Mouse (Mus musculus): ENCODE measurements at regions not wholly inside any gene's neighbourhood (a gene's known extent, or its start where the extent isn't known, plus 50 kb on each side); places are given as distances from the start of the nearest gene placed in this dataset.

GRCm38 (mm10) chr13:44227706-44228459 is 443.3 kb downstream of the Cd83 start:
- no peak overlapping the region for H3K4me3 ChIP-seq (ENCODE audit: insufficient read depth, low read length)
- H3K4me1 ChIP-seq (ENCODE audit: control insufficient read depth, insufficient read depth, low read length) = peaks cover 16% of the 10 kb centered on the region; the same call in 1 of the 2 replicates
- no peak for TF ChIP-seq POLR2A (IDR thresholded peaks at IDR 0.05; ENCODE audit: extremely low read depth, insufficient read depth, low read length)
- TF ChIP-seq CTCF (IDR thresholded peaks at IDR 0.05; ENCODE audit: extremely low read depth, insufficient read depth, low read length) = no peak
- H3K27ac ChIP-seq (ENCODE audit: insufficient read depth, low read length) = no peak overlapping the region

DNA sequence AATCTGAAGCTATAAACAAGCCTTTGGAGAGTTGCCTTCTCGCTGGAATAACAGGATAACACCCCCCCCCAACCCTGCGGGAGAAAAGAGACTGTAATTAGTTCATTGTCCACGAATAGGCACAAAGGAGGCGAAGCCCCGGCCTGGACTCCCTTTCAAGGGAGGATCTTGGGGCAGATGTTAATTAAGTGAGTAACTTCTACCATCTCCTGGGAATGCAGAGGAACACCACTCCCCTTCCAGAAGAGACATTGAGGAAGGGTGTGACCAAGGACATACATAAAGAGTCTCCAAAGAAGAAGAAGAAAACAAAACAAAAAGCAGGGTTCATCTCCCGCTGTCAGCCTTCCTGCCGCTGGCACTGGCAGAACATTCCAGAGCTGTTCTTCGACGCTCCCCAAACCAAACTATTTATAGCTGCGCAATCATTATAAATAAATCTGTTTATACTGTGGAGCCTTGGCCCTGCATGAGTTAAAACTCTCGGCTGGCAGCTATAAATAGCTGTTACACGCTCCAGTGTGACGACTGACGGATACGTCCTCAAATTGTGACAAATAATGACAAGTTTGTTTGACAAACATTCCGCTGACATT is 444.1 kb downstream of the Cd83 start:
- H3K4me3 ChIP-seq (ENCODE audit: insufficient read depth, low read length) = no peak overlapping the region
- 0 out of 2 replicates have a peak overlapping the region, but pooled peaks have one; percentile 73 for H3K27ac ChIP-seq (ENCODE audit: insufficient read depth, low read length)

GRCm38 (mm10) chr13:44229136-44229611 is 444.6 kb downstream of the Cd83 start:
- TF ChIP-seq POLR2A (IDR thresholded peaks at IDR 0.05; ENCODE audit: extremely low read depth, insufficient read depth, low read length) = no peak
- TF ChIP-seq CTCF (IDR thresholded peaks at IDR 0.05; ENCODE audit: extremely low read depth, insufficient read depth, low read length) = no peak
- H3K4me1 ChIP-seq (ENCODE audit: control insufficient read depth, insufficient read depth, low read length) = peaks cover 16% of the 10 kb centered on the region; the same call in 1 of the 2 replicates
- no peak overlapping the region for H3K4me3 ChIP-seq (ENCODE audit: insufficient read depth, low read length)
- H3K27ac ChIP-seq (ENCODE audit: insufficient read depth, low read length) = peak overlapping the region; percentile 73

More for the DNA sequence above, 444.1 kb downstream of the Cd83 start:
- peaks cover 16% of the 10 kb centered on the region; the same call in 1 of the 2 replicates for H3K4me1 ChIP-seq (ENCODE audit: control insufficient read depth, insufficient read depth, low read length)
- TF ChIP-seq POLR2A (IDR thresholded peaks at IDR 0.05; ENCODE audit: extremely low read depth, insufficient read depth, low read length) = no peak
- TF ChIP-seq CTCF (IDR thresholded peaks at IDR 0.05; ENCODE audit: extremely low read depth, insufficient read depth, low read length) = no peak

DNA sequence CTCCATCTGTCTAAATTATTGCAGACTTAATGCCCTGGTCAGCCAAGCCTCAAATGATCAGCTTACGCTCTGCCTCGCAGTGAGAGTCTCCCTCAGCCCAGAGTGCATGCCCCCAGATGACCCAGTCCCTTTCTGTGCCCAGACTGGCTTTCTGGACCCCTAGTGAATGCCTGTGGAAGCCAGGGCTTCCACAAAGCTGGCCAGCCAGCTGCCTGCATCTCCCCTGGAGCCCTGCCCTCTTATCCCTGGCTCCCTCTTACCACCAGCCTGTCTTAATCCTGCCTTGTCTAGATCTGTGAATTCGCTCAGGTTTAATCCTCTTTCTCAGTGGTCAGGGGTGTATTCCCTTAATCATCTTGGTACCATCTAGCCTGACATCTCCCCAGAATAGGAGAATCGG is 446.8 kb downstream of the Cd83 start:
- Histone ChIP-seq H3K4me1 (ENCODE audit: control insufficient read depth, insufficient read depth, low read length) (peaks cover 20% of the 10 kb centered on the region), H3K27ac (ENCODE audit: insufficient read depth, low read length) (peak overlapping the region; percentile 69; the same call in 1 of the 2 replicates), H3K4me3 (ENCODE audit: insufficient read depth, low read length) (no peak overlapping the region)
- TF ChIP-seq CTCF (IDR thresholded peaks at IDR 0.05; ENCODE audit: extremely low read depth, insufficient read depth, low read length) = no peak

DNA sequence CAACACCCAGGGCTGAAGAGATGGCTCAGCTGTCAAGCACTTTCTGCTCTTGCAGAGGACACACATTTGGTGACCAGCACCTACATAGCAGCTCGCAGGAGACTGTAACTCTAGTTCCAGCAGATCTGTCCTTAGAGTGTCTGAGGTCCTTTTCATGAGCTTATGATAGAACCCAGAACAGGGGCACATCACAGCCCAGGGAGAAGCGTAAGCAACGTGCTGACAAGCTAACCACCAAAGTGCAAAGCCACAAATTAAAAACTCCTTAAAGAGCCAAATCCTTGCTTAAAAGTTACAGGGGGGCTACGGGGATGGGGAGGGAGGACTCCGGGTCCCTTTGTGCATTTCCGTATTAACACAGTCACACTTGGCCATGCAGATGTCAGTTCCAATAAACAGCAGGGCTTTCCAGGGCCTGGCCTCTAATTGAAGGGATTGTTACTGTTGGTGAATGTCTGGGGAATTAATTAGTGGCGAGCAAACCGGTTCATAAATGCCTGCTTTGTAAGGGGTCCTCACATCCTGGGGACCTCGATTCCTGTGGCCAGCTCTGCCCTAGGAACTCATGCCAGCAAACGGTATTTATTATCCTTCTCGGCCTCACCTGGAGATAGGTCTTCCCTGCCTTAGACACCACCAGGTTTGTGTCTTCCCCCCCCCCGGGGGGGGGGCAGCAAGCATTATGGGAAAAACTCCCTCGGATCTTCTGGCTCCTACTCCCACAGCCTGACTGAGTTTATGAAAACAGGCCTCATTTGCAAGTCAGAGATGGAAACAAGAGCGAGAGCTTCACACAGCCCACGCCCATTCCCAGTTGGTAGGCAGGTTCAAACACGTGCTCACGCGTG is 447.5 kb downstream of the Cd83 start:
- TF ChIP-seq POLR2A (IDR thresholded peaks at IDR 0.05; ENCODE audit: extremely low read depth, insufficient read depth, low read length) = no peak
- no peak for TF ChIP-seq CTCF (IDR thresholded peaks at IDR 0.05; ENCODE audit: extremely low read depth, insufficient read depth, low read length)
- no peak overlapping the region for H3K4me3 ChIP-seq (ENCODE audit: insufficient read depth, low read length)
- H3K4me1 ChIP-seq (ENCODE audit: control insufficient read depth, insufficient read depth, low read length) = peaks cover 20% of the 10 kb centered on the region
- peak overlapping the region; percentile 69 for H3K27ac ChIP-seq (ENCODE audit: insufficient read depth, low read length)

GRCm38 (mm10) chr13:44232716-44233051 is 448.1 kb downstream of the Cd83 start:
- Histone ChIP-seq H3K4me3 (ENCODE audit: insufficient read depth, low read length) (no peak overlapping the region), H3K27ac (ENCODE audit: insufficient read depth, low read length) (no peak overlapping the region)

DNA sequence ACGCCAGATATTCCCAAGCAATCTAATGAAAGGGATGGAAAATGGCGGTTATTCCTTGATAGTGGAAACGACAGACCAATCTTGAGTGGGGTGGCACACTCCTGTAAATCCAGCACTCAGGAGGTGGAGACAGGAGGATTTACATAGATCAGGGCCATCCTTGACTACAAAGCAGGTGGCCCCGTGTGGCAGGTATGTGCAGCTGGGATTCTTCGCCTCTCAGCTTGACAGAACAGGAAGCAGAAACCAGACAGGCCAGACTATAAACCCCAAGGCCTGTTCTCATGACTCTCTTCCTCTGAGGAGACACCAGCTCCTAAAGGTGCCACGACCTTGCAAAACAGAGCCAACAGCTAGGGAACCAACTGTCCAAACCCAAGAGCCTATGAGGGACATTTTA is 449.7 kb downstream of the Cd83 start:
- TF ChIP-seq POLR2A (IDR thresholded peaks at IDR 0.05; ENCODE audit: extremely low read depth, insufficient read depth, low read length) = no peak
- TF ChIP-seq CTCF (IDR thresholded peaks at IDR 0.05; ENCODE audit: extremely low read depth, insufficient read depth, low read length) = no peak
- Histone ChIP-seq H3K4me3 (ENCODE audit: insufficient read depth, low read length) (no peak overlapping the region), H3K4me1 (ENCODE audit: control insufficient read depth, insufficient read depth, low read length) (peaks cover 14% of the 10 kb centered on the region), H3K27ac (ENCODE audit: insufficient read depth, low read length) (no peak overlapping the region)

More at GRCm38 (mm10) chr13:44232716-44233051, 448.1 kb downstream of the Cd83 start:
- peaks cover 20% of the 10 kb centered on the region for H3K4me1 ChIP-seq (ENCODE audit: control insufficient read depth, insufficient read depth, low read length)
- TF ChIP-seq POLR2A (IDR thresholded peaks at IDR 0.05; ENCODE audit: extremely low read depth, insufficient read depth, low read length) = no peak
- TF ChIP-seq CTCF (IDR thresholded peaks at IDR 0.05; ENCODE audit: extremely low read depth, insufficient read depth, low read length) = no peak

DNA sequence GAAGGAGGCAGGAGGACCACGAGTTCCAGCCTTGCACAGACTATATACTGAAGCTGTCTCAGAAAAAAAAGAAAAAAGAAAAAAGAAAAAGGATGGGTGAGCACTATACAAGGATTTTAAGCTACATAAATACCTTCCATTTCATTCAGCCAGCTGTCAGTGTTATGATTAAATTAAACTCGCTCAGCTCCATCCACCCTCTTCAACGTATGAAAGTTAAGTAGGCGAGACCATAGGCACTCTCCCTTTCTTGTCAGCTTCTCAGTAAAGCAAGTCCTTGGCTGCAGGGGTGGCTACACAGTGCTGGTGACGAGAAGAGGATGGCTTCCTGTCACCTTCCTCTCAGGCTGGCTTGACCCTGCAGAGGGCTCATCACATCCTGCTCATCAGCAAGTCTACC is 450.7 kb downstream of the Cd83 start:
- H3K27ac ChIP-seq (ENCODE audit: insufficient read depth, low read length) = no peak overlapping the region
- TF ChIP-seq POLR2A (IDR thresholded peaks at IDR 0.05; ENCODE audit: extremely low read depth, insufficient read depth, low read length) = no peak
- no peak for TF ChIP-seq CTCF (IDR thresholded peaks at IDR 0.05; ENCODE audit: extremely low read depth, insufficient read depth, low read length)
- no peak overlapping the region for H3K4me3 ChIP-seq (ENCODE audit: insufficient read depth, low read length)
- peaks cover 13% of the 10 kb centered on the region for H3K4me1 ChIP-seq (ENCODE audit: control insufficient read depth, insufficient read depth, low read length)

DNA sequence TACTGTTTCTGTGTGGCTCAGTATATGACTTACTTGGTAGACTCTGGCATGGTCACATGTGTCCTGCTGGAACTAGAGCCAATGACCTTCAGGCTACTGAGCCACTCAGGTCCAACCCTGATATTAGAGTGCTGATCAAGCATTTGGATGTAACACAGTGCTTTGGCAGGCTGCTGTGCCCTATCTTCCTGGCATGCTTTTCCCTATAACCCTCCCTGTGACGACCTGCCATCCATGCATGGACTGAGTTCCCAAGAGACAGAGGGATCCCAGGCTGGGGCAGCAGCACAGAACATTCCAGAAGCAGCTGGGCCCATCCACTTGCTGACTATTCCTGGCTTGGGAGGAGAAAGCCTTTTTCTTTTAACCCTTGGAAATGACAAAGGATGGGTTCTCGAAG is 451.4 kb downstream of the Cd83 start:
- H3K27ac ChIP-seq (ENCODE audit: insufficient read depth, low read length) = no peak overlapping the region
- peaks cover 13% of the 10 kb centered on the region for H3K4me1 ChIP-seq (ENCODE audit: control insufficient read depth, insufficient read depth, low read length)
- H3K4me3 ChIP-seq (ENCODE audit: insufficient read depth, low read length) = no peak overlapping the region
- TF ChIP-seq POLR2A (IDR thresholded peaks at IDR 0.05; ENCODE audit: extremely low read depth, insufficient read depth, low read length) (no peak), CTCF (IDR thresholded peaks at IDR 0.05; ENCODE audit: extremely low read depth, insufficient read depth, low read length) (no peak)
